24 mouse cellular contexts compared by ENCODE assay signal in genomic region chr7:46339818-46340217, GRCm38 (mm10). TPM values are rescaled to one million over a fixed set of nuclear protein-coding genes. Genes with fewer than 3 reads are reported as not detected.
A peak's percentile ranks its signal among the peaks of the same experiment; 100 is the strongest.
DNase-seq lines count a peak whose midpoint lies in the region; ATAC-seq and TF ChIP-seq lines count a peak whose summit lies in the region.
"Had no signal": no experiment of that assay in that cellular context is flagged by ENCODE, and none has a peak within 500 bp of the region (broad histone marks: within the 10 kb centered on the region; RNA-seq: fewer than 3 reads in every experiment).

No protein-coding gene starts in this region.

- H3K27ac ChIP-seq in limb, embryonic 12.5 days = no peak overlapping the region
- H3K27ac ChIP-seq in midbrain, embryonic 15.5 days = no peak overlapping the region
- H3K27ac ChIP-seq: forebrain, embryonic 13.5 days; heart, embryonic 10.5 days; hindbrain, embryonic 13.5 days; intestine, embryonic 15.5 days; liver, embryonic 12.5 days; macrophage had no signal

- no peak overlapping the region for H3K4me2 ChIP-seq in limb, embryonic 12.5 days
- no peak overlapping the region for H3K4me2 ChIP-seq in midbrain, embryonic 15.5 days
- H3K4me2 ChIP-seq: forebrain, embryonic 13.5 days; hindbrain, embryonic 13.5 days; intestine, embryonic 15.5 days; liver, embryonic 12.5 days; lung, embryonic 14.5 days had no signal

- no peak for TF ChIP-seq CTCF in brain, embryonic 14.5 days (IDR thresholded peaks at IDR 0.05; ENCODE audit: borderline replicate concordance, extremely low read depth, insufficient read depth, insufficient read length)

- WGBS in limb, embryonic 12.5 days = 5% methylated on average over 3 of the region's 3 CpGs
- 58% methylated on average over 3 of the region's 3 CpGs for WGBS in midbrain, embryonic 15.5 days

- no peak overlapping the region for H3K4me3 ChIP-seq in limb, embryonic 12.5 days (replicated peaks)
- no peak overlapping the region for H3K4me3 ChIP-seq in midbrain, embryonic 15.5 days
- H3K4me3 ChIP-seq: forebrain, embryonic 13.5 days; heart, embryonic 10.5 days; hindbrain, embryonic 13.5 days; intestine, embryonic 15.5 days; liver, embryonic 12.5 days had no signal

- H3K27me3 ChIP-seq in limb, embryonic 12.5 days = no peaks in the 10 kb centered on the region
- no peaks in the 10 kb centered on the region for H3K27me3 ChIP-seq in midbrain, embryonic 15.5 days (replicated peaks)
- H3K27me3 ChIP-seq: forebrain, embryonic 13.5 days; intestine, embryonic 15.5 days; liver, embryonic 12.5 days had no signal

- H3K4me1 ChIP-seq in limb, embryonic 12.5 days (replicated peaks) = peaks cover 10% of the 10 kb centered on the region
- no peaks in the 10 kb centered on the region for H3K4me1 ChIP-seq in midbrain, embryonic 15.5 days
- H3K4me1 ChIP-seq: forebrain, embryonic 13.5 days; heart, embryonic 10.5 days; hindbrain, embryonic 13.5 days; intestine, embryonic 15.5 days; liver, embryonic 12.5 days had no signal

- no peaks in the 10 kb centered on the region for H3K9me3 ChIP-seq in limb, embryonic 12.5 days
- no peaks in the 10 kb centered on the region for H3K9me3 ChIP-seq in midbrain, embryonic 15.5 days
- H3K9me3 ChIP-seq: forebrain, embryonic 13.5 days; heart, embryonic 10.5 days; intestine, embryonic 15.5 days; liver, embryonic 12.5 days had no signal

- DNase-seq in gastrocnemius, adult 18-20 months (ENCODE audit: low spot score) = peak; percentile 65
- DNase-seq in gastrocnemius, postnatal 4 days (ENCODE audit: low spot score in 2 of 2) = no peak
- DNase-seq in brain, embryonic 14.5 days (ENCODE audit: low read depth) = peak; percentile 47
- peak; percentile 65 for DNase-seq in forelimb bud, embryonic 11.5 days (ENCODE audit: low read depth, low spot score)
- DNase-seq in adipocyte (ENCODE audit: low spot score) = no peak
- DNase-seq in Muller cell, postnatal 12 days (ENCODE audit: inconsistent ontology term) = no peak
- DNase-seq: adrenal gland, postnatal 14 days; cerebellum, adult 18-20 months; cerebellum, postnatal 36 days; heart, postnatal 10 days; kidney, postnatal 25 days; lung, embryonic 14.5 days; midbrain, embryonic 14.5 days; thymus, postnatal 25 days had no signal

- H3K9ac ChIP-seq in limb, embryonic 12.5 days (replicated peaks) = no peak overlapping the region
- no peak overlapping the region for H3K9ac ChIP-seq in midbrain, embryonic 15.5 days
- H3K9ac ChIP-seq: forebrain, embryonic 13.5 days; hindbrain, embryonic 13.5 days; intestine, embryonic 15.5 days; liver, embryonic 12.5 days; lung, embryonic 14.5 days had no signal

- ATAC-seq in limb, embryonic 12.5 days (ENCODE audit: insufficient number of reproducible peaks, insufficient read depth, low FRiP score, low TSS enrichment, low read depth) = peak; percentile 81
- ATAC-seq in midbrain, embryonic 15.5 days (replicated peaks) = no peak
- ATAC-seq: forebrain, embryonic 13.5 days; intestine, embryonic 15.5 days; liver, embryonic 12.5 days had no signal

- no peak for TF ChIP-seq POLR2A in brain, embryonic 14.5 days (IDR thresholded peaks at IDR 0.05; ENCODE audit: borderline replicate concordance, extremely low read depth, insufficient read depth, insufficient read length, poor library complexity, severe bottlenecking)

- no peaks in the 10 kb centered on the region for H3K36me3 ChIP-seq in limb, embryonic 12.5 days
- H3K36me3 ChIP-seq in midbrain, embryonic 15.5 days (replicated peaks) = no peaks in the 10 kb centered on the region
- H3K36me3 ChIP-seq: heart, embryonic 10.5 days; hindbrain, embryonic 13.5 days; intestine, embryonic 15.5 days; liver, embryonic 12.5 days had no signal

RNA-seq across cellular contexts. Expression of gene Myod1, which starts 36.5 kb away (rescaled TPM):
- total RNA-seq in gastrocnemius, adult 18-20 months (2021) = 10 to 100 TPM; 14.9 to 15.5 TPM
- 10 to 100 TPM; 63.8 to 76.5 TPM for total RNA-seq in gastrocnemius, postnatal 4 days (2021)
- 0.74 and 1.6 TPM in 2 replicates for polyA plus RNA-seq in brain, embryonic 14.5 days (2012; rRNA removed)
- 48.4 and 52.3 TPM in 2 replicates for polyA plus RNA-seq in limb, embryonic 12.5 days (2016; fragmentation: Nextera tagmentation; extraction: Ambion mirVana)
- 0.09 and 0.14 TPM in 2 replicates for polyA plus RNA-seq in midbrain, embryonic 15.5 days (2015; fragmentation: Nextera tagmentation; extraction: Ambion mirVana)
- total RNA-seq: adrenal gland, postnatal 14 days; heart, postnatal 10 days; layer of hippocampus, postnatal 10 days; left cerebral cortex, postnatal 10 days had no signal
- polyA plus RNA-seq: forebrain, embryonic 13.5 days; macrophage; midbrain, embryonic 14.5 days had no signal

RNA-seq across cellular contexts. Expression of gene Kcnc1, which starts 56.5 kb away (rescaled TPM):
- total RNA-seq in gastrocnemius, adult 18-20 months (2021) = 10 to 100 TPM; 59.0 to 67.2 TPM
- 10 to 100 TPM; 15.8 to 20.2 TPM for total RNA-seq in gastrocnemius, postnatal 4 days (2021)
- polyA plus RNA-seq in brain, embryonic 14.5 days (2012; rRNA removed) = 14.9 and 28.9 TPM in 2 replicates
- 0.03 and 0.14 TPM in 2 replicates for polyA plus RNA-seq in limb, embryonic 12.5 days (2016; fragmentation: Nextera tagmentation; extraction: Ambion mirVana)
- polyA plus RNA-seq in midbrain, embryonic 15.5 days (2015; fragmentation: Nextera tagmentation; extraction: Ambion mirVana) = 15.2 and 17.0 TPM in 2 replicates
- polyA plus RNA-seq: macrophage had no signal

Comparison
In these comparisons a context has a peak if more than half of its experiments do, and no peak if none do; other contexts are left out.
1. DNase-seq: peak in gastrocnemius, adult 18-20 months (single experiment), brain, embryonic 14.5 days (single experiment) and forelimb bud, embryonic 11.5 days (single experiment); none in gastrocnemius, postnatal 4 days (0 of 2), adipocyte (single experiment) and Muller cell, postnatal 12 days (single experiment).
2. RNA of gene Myod1, which starts 36.5 kb away (polyA plus RNA-seq): 48.4 to 52.3 TPM in limb, embryonic 12.5 days; 0.74 to 1.6 TPM in brain, embryonic 14.5 days and 0.09 to 0.14 TPM in midbrain, embryonic 15.5 days; every median in the first group is over 10 times any median in the second.
3. RNA of gene Kcnc1, which starts 56.5 kb away (polyA plus RNA-seq): 14.9 to 28.9 TPM in brain, embryonic 14.5 days and 15.2 to 17.0 TPM in midbrain, embryonic 15.5 days; 0.03 to 0.14 TPM in limb, embryonic 12.5 days; every median in the first group is over 10 times any median in the second.